In the genomic region with DNA sequence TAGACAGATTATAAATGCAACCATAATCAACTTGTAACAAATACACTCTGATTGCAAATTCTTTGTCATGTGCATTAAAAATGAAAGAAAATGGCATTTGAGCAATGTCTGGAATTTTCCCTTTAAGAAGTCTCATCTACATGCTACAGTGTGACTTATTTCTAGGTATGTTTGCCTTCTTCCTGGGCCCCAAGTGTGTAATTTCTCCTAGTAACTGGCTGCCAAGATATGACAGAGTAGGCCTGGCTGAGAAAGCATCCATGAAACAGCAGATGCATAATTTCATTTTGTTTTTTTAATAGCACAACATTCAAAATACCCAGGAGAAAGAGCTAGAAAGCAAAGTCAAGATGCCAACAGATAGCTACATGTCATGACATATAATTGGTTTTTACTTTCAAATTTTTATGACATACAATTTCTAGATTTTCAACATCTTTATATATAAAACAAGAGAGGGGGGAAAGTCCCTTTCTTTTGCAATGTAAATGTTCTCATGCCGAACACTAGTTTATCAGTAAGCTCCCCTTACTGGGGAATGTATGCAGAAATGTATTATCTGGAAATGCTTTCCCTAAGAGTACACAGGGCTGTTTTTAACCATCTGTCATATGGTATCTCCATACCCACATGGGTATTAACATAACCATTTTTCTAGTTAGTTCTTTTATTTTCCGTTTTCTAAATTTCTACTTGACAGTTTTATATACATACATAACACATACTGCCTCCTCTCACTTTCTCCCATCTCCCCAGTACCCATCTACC, we compare ENCODE assay signal across 13 mouse cellular contexts.
"Had no signal": no experiment of that assay in that cellular context is flagged by ENCODE, and none has a peak within 500 bp of the region (broad histone marks: within the 10 kb centered on the region; RNA-seq: fewer than 3 reads in every experiment).

No protein-coding gene starts in this region.

- H3K4me2 ChIP-seq: limb, embryonic 15.5 days; liver, embryonic 12.5 days; lung, embryonic 14.5 days; midbrain, embryonic 11.5 days; midbrain, embryonic 15.5 days had no signal

- H3K27me3 ChIP-seq: limb, embryonic 15.5 days; liver, embryonic 12.5 days; midbrain, embryonic 15.5 days had no signal

- DNase-seq: layer of hippocampus, adult 9-11 months; layer of hippocampus, postnatal 36 days; lung, embryonic 14.5 days; lung, postnatal 10 days; right cerebral cortex, adult 18-20 months; right cerebral cortex, postnatal 25 days; thymus, postnatal 36 days had no signal

- H3K9ac ChIP-seq: limb, embryonic 15.5 days; liver, embryonic 12.5 days; lung, embryonic 14.5 days; midbrain, embryonic 15.5 days had no signal

- H3K36me3 ChIP-seq: limb, embryonic 15.5 days; liver, embryonic 12.5 days; midbrain, embryonic 15.5 days had no signal

- H3K4me1 ChIP-seq: midbrain, embryonic 15.5 days had no signal

- H3K4me3 ChIP-seq: limb, embryonic 15.5 days; liver, embryonic 12.5 days; megakaryocyte, embryonic 14.5 days; midbrain, embryonic 15.5 days had no signal

- ATAC-seq: liver, embryonic 12.5 days; midbrain, embryonic 15.5 days had no signal

- H3K9me3 ChIP-seq: limb, embryonic 15.5 days; liver, embryonic 12.5 days; megakaryocyte, embryonic 14.5 days; midbrain, embryonic 15.5 days had no signal

- H3K27ac ChIP-seq: limb, embryonic 15.5 days; liver, embryonic 12.5 days; macrophage; midbrain, embryonic 15.5 days had no signal
